Mouse (Mus musculus): ENCODE measurements around the gene Hoxb5. TPM values are rescaled to one million over a fixed set of nuclear protein-coding genes. Genes with fewer than 3 reads are reported as not detected.
A peak's percentile ranks its signal among the peaks of the same experiment; 100 is the strongest.

The Hoxb5 gene
- polyA plus RNA-seq, 1 experiment from 2014 or later = 0.83 TPM

DNA sequence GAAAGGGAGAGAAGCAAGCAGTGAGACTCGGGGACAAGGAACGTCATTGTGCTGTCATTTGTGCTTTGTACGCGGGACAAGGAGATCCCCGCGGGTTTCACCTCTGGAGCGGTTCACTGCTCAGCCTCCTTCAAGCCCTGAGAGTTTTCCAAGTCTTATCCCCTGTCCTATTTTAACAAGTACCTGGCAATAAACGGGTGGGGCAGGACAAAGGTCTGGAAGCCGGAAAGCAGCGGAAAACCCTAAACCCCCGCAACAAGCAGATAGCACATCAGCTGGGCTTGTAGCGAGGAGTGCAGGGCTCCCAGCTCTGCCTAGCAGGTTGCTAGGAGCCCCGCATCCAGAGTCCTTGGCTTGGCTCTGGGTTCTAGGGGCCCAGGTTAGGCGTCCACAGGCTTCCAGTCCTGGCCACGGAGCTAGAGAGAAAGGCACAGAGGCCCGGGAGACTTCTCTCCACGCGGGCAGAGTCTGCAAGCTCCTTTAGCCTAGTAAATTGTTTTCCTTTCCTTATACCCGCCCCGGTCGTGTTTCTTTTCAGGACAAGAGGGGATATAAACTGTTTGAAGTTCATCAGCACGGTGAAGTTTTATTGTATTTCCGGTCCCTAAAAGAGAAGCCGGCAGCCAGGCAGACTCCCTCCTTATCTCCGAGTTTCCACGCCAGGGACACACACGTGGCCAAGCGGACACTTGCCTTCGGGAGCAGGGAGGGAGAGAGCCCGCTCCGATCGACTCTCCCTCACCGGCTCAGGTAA lies 39.3 kb upstream of the Hoxb5 start:
- Histone ChIP-seq H3K9ac (replicated peaks) (no peak overlapping the region), H3K36me3 (no peaks in the 10 kb centered on the region), H3K9me3 (no peaks in the 10 kb centered on the region), H3K4me2 (no peak overlapping the region), H3K4me3 (replicated peaks) (no peak overlapping the region), H3K27ac (no peak overlapping the region), H3K27me3 (peaks cover 97% of the 10 kb centered on the region), H3K4me1 (replicated peaks) (peaks cover 27% of the 10 kb centered on the region)
- WGBS = 7% methylated on average over 33 of the region's 33 CpGs
- ATAC-seq (ENCODE audit: insufficient number of reproducible peaks, insufficient read depth, low FRiP score, low TSS enrichment, low read depth) = no peak

DNA sequence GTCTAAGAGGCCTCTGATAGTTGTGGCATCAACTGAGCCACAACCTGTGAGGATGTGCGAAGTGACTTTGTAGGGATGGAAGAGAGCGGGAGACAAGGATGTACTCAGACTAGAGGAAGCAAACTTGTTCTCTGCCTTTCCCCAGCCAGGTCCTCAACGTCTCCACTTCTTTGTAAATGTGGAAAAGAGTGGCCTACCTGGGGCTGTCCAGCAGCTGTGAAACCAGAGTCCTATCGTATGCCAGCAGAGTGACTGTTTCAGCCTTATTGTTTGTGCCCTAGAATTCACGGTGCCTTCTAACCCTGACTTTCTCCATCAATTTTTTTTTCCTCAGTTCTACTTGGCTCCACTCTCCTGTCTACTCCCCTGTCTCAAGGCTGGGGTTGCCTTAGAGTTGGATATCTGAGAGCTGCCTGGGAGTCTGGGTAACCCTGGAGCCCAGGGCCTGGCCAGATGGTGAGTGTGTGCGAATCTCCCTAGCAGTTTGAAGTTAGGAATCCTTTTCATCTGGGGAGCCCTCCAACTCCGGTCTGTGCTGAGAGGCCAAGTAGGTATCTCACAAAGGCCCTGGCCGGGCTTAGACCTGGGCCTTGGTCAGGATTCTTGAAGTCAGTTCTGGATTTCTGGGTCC lies 38.6 kb upstream of the Hoxb5 start:
- H3K4me3 ChIP-seq (replicated peaks) = no peak overlapping the region
- H3K27ac ChIP-seq = no peak overlapping the region
- H3K9me3 ChIP-seq = no peaks in the 10 kb centered on the region
- peaks cover 97% of the 10 kb centered on the region for H3K27me3 ChIP-seq
- no peak overlapping the region for H3K9ac ChIP-seq (replicated peaks)
- peaks cover 22% of the 10 kb centered on the region for H3K4me1 ChIP-seq (replicated peaks)
- no peak for ATAC-seq (ENCODE audit: insufficient number of reproducible peaks, insufficient read depth, low FRiP score, low TSS enrichment, low read depth)
- WGBS = 21% methylated on average over 8 of the region's 8 CpGs
- H3K4me2 ChIP-seq = no peak overlapping the region
- no peaks in the 10 kb centered on the region for H3K36me3 ChIP-seq

DNA sequence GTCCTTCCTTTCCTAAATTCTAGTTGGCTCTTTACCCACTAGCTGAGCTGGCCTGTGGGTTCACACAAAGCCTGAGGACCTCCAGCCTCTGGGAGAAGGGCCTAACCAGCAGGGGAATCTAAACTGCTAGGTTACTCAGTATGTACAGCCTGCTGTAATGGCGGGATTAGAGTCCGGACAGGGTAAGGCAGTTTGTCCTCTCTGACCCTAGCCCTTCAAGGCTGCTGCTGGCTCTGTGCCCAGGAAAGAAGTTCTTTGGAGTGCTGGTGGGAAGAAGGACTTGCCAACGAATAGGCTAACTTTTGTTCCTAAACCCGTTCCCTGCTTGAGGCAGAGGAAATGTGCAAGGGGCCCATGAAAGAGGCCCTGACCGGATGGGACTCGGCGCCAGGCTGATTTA lies 37.2 kb upstream of the Hoxb5 start:
- Histone ChIP-seq H3K9me3 (no peaks in the 10 kb centered on the region), H3K27ac (no peak overlapping the region), H3K4me2 (no peak overlapping the region), H3K4me1 (replicated peaks) (peaks cover 20% of the 10 kb centered on the region; the same call in 1 of the 2 replicates), H3K4me3 (replicated peaks) (no peak overlapping the region), H3K36me3 (no peaks in the 10 kb centered on the region), H3K9ac (replicated peaks) (no peak overlapping the region), H3K27me3 (peaks cover 97% of the 10 kb centered on the region)
- 6% methylated on average over 7 of the region's 7 CpGs for WGBS
- no peak for ATAC-seq (ENCODE audit: insufficient number of reproducible peaks, insufficient read depth, low FRiP score, low TSS enrichment, low read depth)

DNA sequence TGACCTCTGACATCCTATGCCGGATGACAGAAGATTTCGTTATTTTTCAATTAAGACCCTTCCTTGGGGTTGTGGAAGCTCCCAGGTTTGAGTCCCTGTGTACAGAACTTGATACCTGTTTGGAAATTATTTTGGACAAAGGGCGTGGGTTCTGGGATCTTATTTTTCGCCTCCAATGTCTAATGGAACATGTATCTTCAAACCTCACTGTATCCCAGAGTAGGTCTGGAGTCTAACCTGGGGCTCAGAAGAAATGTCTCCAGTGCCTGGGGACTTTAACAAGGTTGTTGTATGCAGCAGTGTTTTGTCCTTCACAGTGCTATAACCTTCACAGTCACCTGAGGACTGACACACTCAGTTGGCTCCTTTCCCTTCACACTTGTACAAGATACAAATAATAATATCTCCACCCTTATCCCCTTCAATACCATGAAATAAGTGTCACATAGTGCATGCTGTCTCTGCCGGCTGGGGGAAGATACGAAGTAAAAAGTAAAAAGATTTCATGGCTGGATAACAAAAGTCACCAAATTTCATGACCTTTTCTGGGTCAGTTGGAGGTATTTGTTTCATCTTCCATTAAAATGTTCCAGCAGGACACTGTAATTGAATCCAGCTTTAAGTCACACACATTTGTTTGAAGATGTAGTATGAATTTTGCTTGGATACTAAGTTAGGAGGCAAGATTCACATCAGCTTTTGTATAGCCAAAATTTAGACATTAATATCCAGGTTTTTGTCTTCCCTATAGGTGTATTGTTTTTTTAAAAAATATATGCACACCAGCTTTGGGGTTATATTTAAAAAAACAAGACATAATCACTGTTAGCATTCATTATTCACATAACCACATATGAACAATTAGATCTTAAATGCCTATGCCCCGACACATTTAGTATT lies 35.9 kb upstream of the Hoxb5 start:
- no peaks in the 10 kb centered on the region for H3K9me3 ChIP-seq
- peaks cover 97% of the 10 kb centered on the region for H3K27me3 ChIP-seq
- H3K4me2 ChIP-seq = no peak overlapping the region
- H3K9ac ChIP-seq (replicated peaks) = no peak overlapping the region
- no peaks in the 10 kb centered on the region for H3K36me3 ChIP-seq
- WGBS = 28% methylated on average over 7 of the region's 7 CpGs
- H3K4me3 ChIP-seq (replicated peaks) = no peak overlapping the region
- H3K27ac ChIP-seq = no peak overlapping the region
- ATAC-seq (ENCODE audit: insufficient number of reproducible peaks, insufficient read depth, low FRiP score, low TSS enrichment, low read depth) = no peak
- peaks cover 26% of the 10 kb centered on the region for H3K4me1 ChIP-seq (replicated peaks)

DNA sequence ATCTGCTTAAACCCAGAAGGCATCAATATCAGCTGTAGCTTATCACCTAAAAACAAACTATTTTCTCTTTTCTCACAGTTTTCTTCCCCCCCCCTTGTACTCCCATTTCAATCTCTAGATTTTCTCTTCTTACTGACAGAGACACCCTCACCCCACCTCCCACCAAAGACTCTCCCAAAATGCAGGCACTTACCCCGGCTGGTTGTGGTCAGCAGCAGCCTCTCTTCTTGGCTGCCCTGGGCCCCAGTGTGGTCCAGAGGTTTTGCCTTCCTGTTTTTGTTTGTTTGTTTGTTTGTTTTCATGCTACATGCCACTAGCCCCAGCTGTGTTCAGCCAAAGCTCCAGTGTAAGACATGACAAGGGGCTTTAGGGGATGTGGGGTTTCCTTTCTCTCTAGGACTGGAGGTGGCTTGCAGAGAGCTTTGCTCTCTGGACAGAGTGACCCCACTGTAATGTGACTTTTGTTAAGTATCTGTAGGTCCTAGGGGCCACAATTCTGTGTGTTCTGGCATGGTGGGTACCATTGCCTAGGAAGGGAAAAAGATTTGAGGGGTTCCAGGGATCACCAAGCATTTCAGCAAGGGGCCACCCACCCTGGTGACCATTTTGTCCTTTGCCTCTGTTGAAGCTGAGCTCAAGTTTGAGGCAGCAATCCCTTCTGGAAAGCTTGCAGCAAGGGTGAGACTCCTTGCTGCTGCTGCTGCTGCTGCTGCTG lies 34.9 kb upstream of the Hoxb5 start:
- ATAC-seq (ENCODE audit: insufficient number of reproducible peaks, insufficient read depth, low FRiP score, low TSS enrichment, low read depth) = no peak

DNA sequence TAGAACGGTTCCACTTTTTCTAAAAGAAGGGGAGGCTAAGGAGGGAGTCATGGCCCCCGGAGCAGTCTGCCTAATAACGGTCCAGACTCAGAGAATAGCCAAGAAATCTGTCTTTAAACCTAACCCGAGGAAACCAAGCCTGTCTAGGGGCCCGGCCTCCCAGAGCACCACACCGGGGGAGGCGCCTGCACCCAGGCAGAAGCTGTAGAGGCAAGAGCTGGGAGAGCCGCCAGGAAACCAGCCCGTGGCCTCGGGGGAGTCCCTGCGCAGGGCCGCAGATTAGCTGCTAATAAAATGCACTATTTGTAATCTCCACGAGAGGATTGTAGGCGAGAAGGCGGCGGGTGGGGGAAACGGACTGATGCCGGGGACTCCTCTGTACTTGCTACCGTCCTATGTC lies 33.3 kb upstream of the Hoxb5 start:
- H3K27me3 ChIP-seq = peaks cover 97% of the 10 kb centered on the region
- no peaks in the 10 kb centered on the region for H3K36me3 ChIP-seq
- H3K4me3 ChIP-seq (replicated peaks) = no peak overlapping the region
- no peak overlapping the region; the same call in 1 of the 2 replicates for H3K9ac ChIP-seq (replicated peaks)
- H3K4me1 ChIP-seq (replicated peaks) = peaks cover 25% of the 10 kb centered on the region
- no peak overlapping the region for H3K27ac ChIP-seq
- no peaks in the 10 kb centered on the region for H3K9me3 ChIP-seq
- ATAC-seq (ENCODE audit: insufficient number of reproducible peaks, insufficient read depth, low FRiP score, low TSS enrichment, low read depth) = no peak
- H3K4me2 ChIP-seq = no peak overlapping the region; the same call in 1 of the 2 replicates
- 1% methylated on average over 19 of the region's 19 CpGs for WGBS

More for the DNA sequence above, 34.9 kb upstream of the Hoxb5 start:
- Histone ChIP-seq H3K27me3 (peaks cover 97% of the 10 kb centered on the region), H3K9ac (replicated peaks) (no peak overlapping the region), H3K9me3 (no peaks in the 10 kb centered on the region), H3K4me1 (replicated peaks) (peaks cover 28% of the 10 kb centered on the region), H3K36me3 (no peaks in the 10 kb centered on the region), H3K27ac (no peak overlapping the region), H3K4me2 (no peak overlapping the region), H3K4me3 (replicated peaks) (no peak overlapping the region)
- 23% methylated on average over 1 of the region's 1 CpGs for WGBS

- Histone ChIP-seq H3K4me3 (replicated peaks) (peak within 1 kb of the TSS; percentile 32), H3K9ac (replicated peaks) (no peak within 1 kb of the TSS; the same call in 1 of the 2 replicates), H3K4me2 (peak within 1 kb of the TSS; percentile 46), H3K36me3 (no peaks in the 10 kb centered on the region), H3K27me3 (peaks cover 97% of the 10 kb centered on the region), H3K27ac (no peak within 1 kb of the TSS), H3K4me1 (replicated peaks) (peaks cover 21% of the 10 kb centered on the region), H3K9me3 (no peaks in the 10 kb centered on the region)
- no peak for ATAC-seq (ENCODE audit: insufficient number of reproducible peaks, insufficient read depth, low FRiP score, low TSS enrichment, low read depth)
- WGBS = under 1% methylated on average over 40 of the region's 40 CpGs
Observed at GRCm38 (mm10) chr11:96270996-96271540, 32.1 kb upstream of the Hoxb5 start, which contains the start of gene Hoxb9. Gene Hoxb9 (plus strand): TSS chr11:96271457.

- WGBS = under 1% methylated on average over 52 of the region's 52 CpGs
- ATAC-seq (ENCODE audit: insufficient number of reproducible peaks, insufficient read depth, low FRiP score, low TSS enrichment, low read depth) = no peak
- no peak overlapping the region for H3K9ac ChIP-seq (replicated peaks)
- peak overlapping the region; percentile 46 for H3K4me2 ChIP-seq
- H3K4me3 ChIP-seq (replicated peaks) = peak overlapping the region; percentile 32
- H3K36me3 ChIP-seq = no peaks in the 10 kb centered on the region
- H3K27me3 ChIP-seq = peaks cover 97% of the 10 kb centered on the region
- peaks cover 18% of the 10 kb centered on the region for H3K4me1 ChIP-seq (replicated peaks)
- no peaks in the 10 kb centered on the region for H3K9me3 ChIP-seq
- no peak overlapping the region for H3K27ac ChIP-seq
Observed at GRCm38 (mm10) chr11:96271541-96272011, 31.6 kb upstream of the Hoxb5 start.

DNA sequence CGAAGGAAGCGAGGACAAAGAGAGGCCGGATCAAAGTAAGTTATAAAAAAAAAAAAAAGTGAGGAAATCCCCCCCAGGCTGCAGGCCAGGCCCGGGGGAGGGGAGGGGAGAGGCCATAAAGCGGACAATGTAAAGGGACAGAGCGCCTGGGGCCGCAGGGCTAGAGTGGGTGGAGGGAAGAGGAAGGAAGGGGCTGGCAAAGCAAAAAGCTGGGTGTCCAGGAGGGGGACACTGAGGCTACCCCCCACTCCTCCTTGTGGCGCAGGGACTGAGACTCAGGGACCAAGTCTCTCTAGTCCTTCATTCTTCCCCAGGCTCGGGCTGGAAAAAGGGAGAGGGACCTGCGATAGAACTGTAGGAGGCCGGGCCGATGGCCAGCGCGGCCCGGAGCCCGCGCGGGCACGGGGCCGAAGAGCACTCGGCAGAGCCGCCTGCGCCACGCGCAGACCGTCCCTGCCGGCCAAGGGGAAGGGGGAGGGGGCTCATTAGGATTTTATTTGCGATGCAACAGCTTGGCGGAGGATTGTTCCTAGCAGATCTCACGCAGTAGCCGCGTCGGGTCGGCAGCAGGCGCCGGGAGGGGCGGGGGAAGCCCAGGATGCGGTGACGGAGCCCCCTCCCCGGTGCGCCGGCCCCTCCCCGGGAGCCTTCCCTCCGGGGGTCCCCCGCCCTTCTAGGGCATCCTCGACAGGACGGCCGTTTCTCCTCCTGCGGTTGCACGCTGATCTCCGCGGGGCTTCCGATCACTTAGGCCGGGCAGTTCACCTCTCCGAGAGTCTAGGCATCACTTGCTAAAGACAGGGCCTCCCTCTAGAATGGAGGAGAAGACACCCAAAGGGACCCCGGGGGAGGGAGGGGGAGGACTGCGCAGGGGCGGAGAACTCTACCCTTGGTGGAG lies 30.9 kb upstream of the Hoxb5 start:
- Histone ChIP-seq H3K27me3 (peaks cover 97% of the 10 kb centered on the region), H3K4me1 (replicated peaks) (peaks cover 19% of the 10 kb centered on the region), H3K9ac (replicated peaks) (no peak overlapping the region; the same call in 1 of the 2 replicates), H3K4me2 (peak overlapping the region; percentile 46), H3K9me3 (no peaks in the 10 kb centered on the region), H3K36me3 (no peaks in the 10 kb centered on the region), H3K4me3 (replicated peaks) (peak overlapping the region; percentile 32), H3K27ac (no peak overlapping the region)
- WGBS = under 1% methylated on average over 51 of the region's 58 CpGs
- ATAC-seq (ENCODE audit: insufficient number of reproducible peaks, insufficient read depth, low FRiP score, low TSS enrichment, low read depth) = no peak
